9 mouse cellular contexts compared by ENCODE assay signal in genomic region chr7:49476666-49477065, GRCm38 (mm10).
A peak's percentile ranks its signal among the peaks of the same experiment; 100 is the strongest.
DNase-seq lines count a peak whose midpoint lies in the region; ATAC-seq and TF ChIP-seq lines count a peak whose summit lies in the region.
"Had no signal": no experiment of that assay in that cellular context is flagged by ENCODE, and none has a peak within 500 bp of the region (broad histone marks: within the 10 kb centered on the region; RNA-seq: fewer than 3 reads in every experiment).

No protein-coding gene starts in this region.

- no peak overlapping the region for H3K27ac ChIP-seq in forebrain, postnatal 0 days (ENCODE audit: low read depth, low read length)
- no peak overlapping the region for H3K27ac ChIP-seq in forebrain, embryonic 10.5 days
- peak overlapping the region; percentile 78 for H3K27ac ChIP-seq in liver, embryonic 16.5 days (ENCODE audit: low read length)
- H3K27ac ChIP-seq in cerebellum, adult 2 months (ENCODE audit: insufficient read depth, low read length) = no peak overlapping the region
- H3K27ac ChIP-seq: hindbrain, embryonic 15.5 days had no signal

- H3K9me3 ChIP-seq in forebrain, postnatal 0 days (ENCODE audit: low read length) = no peaks in the 10 kb centered on the region
- no peaks in the 10 kb centered on the region for H3K9me3 ChIP-seq in forebrain, embryonic 10.5 days
- no peaks in the 10 kb centered on the region for H3K9me3 ChIP-seq in liver, embryonic 16.5 days (replicated peaks; ENCODE audit: control insufficient read depth, low read length)
- H3K9me3 ChIP-seq: hindbrain, embryonic 15.5 days had no signal

- no peaks in the 10 kb centered on the region for H3K27me3 ChIP-seq in forebrain, postnatal 0 days (ENCODE audit: insufficient read depth, low read length)
- peaks cover 15% of the 10 kb centered on the region; the same call in 1 of the 2 replicates for H3K27me3 ChIP-seq in forebrain, embryonic 10.5 days (ENCODE audit: poor library complexity, severe bottlenecking)
- H3K27me3 ChIP-seq in liver, embryonic 16.5 days (ENCODE audit: control insufficient read depth, insufficient read depth, low read depth, low read length) = no peaks in the 10 kb centered on the region
- H3K27me3 ChIP-seq in cerebellum, adult 2 months (ENCODE audit: control insufficient read depth, insufficient read depth, low read length) = no peaks in the 10 kb centered on the region
- H3K27me3 ChIP-seq: hindbrain, embryonic 15.5 days had no signal

- 0 out of 2 replicates have a peak, but pooled peaks have one; percentile 25 for ATAC-seq in forebrain, postnatal 0 days
- ATAC-seq in inflammation-experienced regulatory T-cells, adult 6 months = peak; percentile 38
- ATAC-seq in liver, embryonic 16.5 days (ENCODE audit: low read depth) = 0 out of 2 replicates have a peak, but pooled peaks have one; percentile 28

- no peak overlapping the region for H3K4me2 ChIP-seq in forebrain, postnatal 0 days (ENCODE audit: low read depth)
- H3K4me2 ChIP-seq in liver, embryonic 16.5 days (ENCODE audit: low read depth, low read length) = 0 out of 2 replicates have a peak overlapping the region, but pooled peaks have one; percentile 15
- H3K4me2 ChIP-seq: hindbrain, embryonic 15.5 days had no signal

- H3K4me1 ChIP-seq in forebrain, postnatal 0 days (ENCODE audit: insufficient read depth) = no peaks in the 10 kb centered on the region
- H3K4me1 ChIP-seq in forebrain, embryonic 10.5 days = peaks cover 11% of the 10 kb centered on the region; the same call in 1 of the 2 replicates
- H3K4me1 ChIP-seq in liver, embryonic 16.5 days (ENCODE audit: control insufficient read depth, low read depth, low read length) = peaks cover 4% of the 10 kb centered on the region
- no peaks in the 10 kb centered on the region for H3K4me1 ChIP-seq in cerebellum, adult 2 months (ENCODE audit: control insufficient read depth, insufficient read depth, low read length)

- H3K9ac ChIP-seq in forebrain, postnatal 0 days = no peak overlapping the region
- no peak overlapping the region for H3K9ac ChIP-seq in liver, embryonic 16.5 days (ENCODE audit: low read depth, low read length)
- H3K9ac ChIP-seq: hindbrain, embryonic 15.5 days had no signal

- WGBS in forebrain, postnatal 0 days = 68% methylated on average over 5 of the region's 5 CpGs
- 62% methylated on average over 5 of the region's 5 CpGs for WGBS in forebrain, embryonic 10.5 days
- 35% methylated on average over 5 of the region's 5 CpGs for WGBS in liver, embryonic 16.5 days (ENCODE audit: insufficient replicate concordance)
- 70% methylated on average over 5 of the region's 5 CpGs for WGBS in cerebellum, adult 2 months

- H3K4me3 ChIP-seq in forebrain, postnatal 0 days (ENCODE audit: low read depth, low read length) = no peak overlapping the region
- no peak overlapping the region for H3K4me3 ChIP-seq in forebrain, embryonic 10.5 days
- no peak overlapping the region for H3K4me3 ChIP-seq in liver, embryonic 16.5 days (ENCODE audit: low read depth, low read length)
- no peak overlapping the region for H3K4me3 ChIP-seq in cerebellum, adult 2 months (replicated peaks; ENCODE audit: insufficient read depth, low read depth, low read length)
- H3K4me3 ChIP-seq: hindbrain, embryonic 15.5 days had no signal

- no peak for TF ChIP-seq POLR2A in cerebellum, adult 2 months (IDR thresholded peaks at IDR 0.05; ENCODE audit: borderline replicate concordance, insufficient read depth, low read length)

- peak; percentile 48; the same call in 1 of the 2 replicates for TF ChIP-seq CTCF in forebrain, postnatal 0 days (IDR thresholded peaks at IDR 0.05; ENCODE audit: low read depth)
- TF ChIP-seq CTCF in cerebellum, adult 2 months (IDR thresholded peaks at IDR 0.05; ENCODE audit: borderline replicate concordance, insufficient read depth, low read depth, low read length) = no peak

- H3K36me3 ChIP-seq in forebrain, postnatal 0 days (ENCODE audit: insufficient read depth) = peaks cover 4% of the 10 kb centered on the region
- H3K36me3 ChIP-seq in forebrain, embryonic 10.5 days (replicated peaks) = no peaks in the 10 kb centered on the region
- no peaks in the 10 kb centered on the region for H3K36me3 ChIP-seq in liver, embryonic 16.5 days (ENCODE audit: control insufficient read depth, insufficient read depth)
- H3K36me3 ChIP-seq: hindbrain, embryonic 15.5 days had no signal

- no peak for DNase-seq in forebrain, postnatal 0 days
- no peak for DNase-seq in forebrain, embryonic 10.5 days (ENCODE audit: extremely low spot score, low spot score)
- DNase-seq in spleen, postnatal 4 days (ENCODE audit: low spot score in 2 of 2) = peak; percentile 22 to 73
- no peak for DNase-seq in spleen, postnatal 36 days (ENCODE audit: low spot score in 2 of 2)
- peak; percentile 64 for DNase-seq in thymus, postnatal 14 days
- no peak for DNase-seq in cerebellum, adult 2 months

Comparison
In these comparisons a context has a peak if more than half of its experiments do, and no peak if none do; other contexts are left out.
1. DNase-seq: peak in spleen, postnatal 4 days (2 of 2) and thymus, postnatal 14 days (single experiment); none in forebrain, postnatal 0 days (single experiment), forebrain, embryonic 10.5 days (single experiment), spleen, postnatal 36 days (0 of 2) and cerebellum, adult 2 months (0 of 2).
2. Peak in every context shown above with its lines, with median percentiles within 50 percentile points of each other: ATAC-seq.